Mouse (Mus musculus) liver, embryonic 11.5 days (tissue): ENCODE results near the gene Ddx3x. TPM values are rescaled to one million over a fixed set of nuclear protein-coding genes. Genes with fewer than 3 reads are reported as not detected.

ENCODE experiments used
- ATAC-seq: fragments of 200-750 bp; cut with Nextera tagmentation; replicated peaks from 2 replicates; pipeline ENCODE4 v1.8.0; 2017; ENCODE audit warnings: moderate number of reproducible peaks, mild to moderate bottlenecking, moderate TSS enrichment, moderate library complexity; ENCODE audit not compliant: low FRiP score
- DNase-seq: peaks from one replicate; pipeline ENCODE4 v3.0.0-alpha.2; 2017; ENCODE audit warnings: low spot score
- H3K27ac ChIP-seq: fragments of 300-500 bp; sonication (generic); 2 replicates; pipeline ENCODE4 v1.5.1; 2014; ENCODE audit warnings: mild to moderate bottlenecking, low read depth, low read length, control low read depth
- H3K27me3 ChIP-seq: fragments of 300-500 bp; sonication (generic); replicated peaks from 2 replicates; pipeline ENCODE4 v1.6.1; 2014; ENCODE audit warnings: low read length, mixed read lengths; ENCODE audit not compliant: control insufficient read depth, insufficient read depth
- H3K36me3 ChIP-seq: fragments of 300-500 bp; sonication (generic); 2 replicates; pipeline ENCODE4 v1.6.1; 2014; ENCODE audit warnings: mild to moderate bottlenecking, low read length, moderate library complexity, mixed read lengths; ENCODE audit not compliant: control insufficient read depth, insufficient read depth
- H3K4me1 ChIP-seq: fragments of 300-500 bp; sonication (generic); replicated peaks from 2 replicates; pipeline ENCODE4 v1.6.1; 2014; ENCODE audit warnings: low read length, mixed read lengths; ENCODE audit not compliant: control insufficient read depth, insufficient read depth
- H3K4me2 ChIP-seq: fragments of 300-500 bp; sonication (generic); 2 replicates; pipeline ENCODE4 v1.6.1; 2014; ENCODE audit warnings: mild to moderate bottlenecking, control low read depth, moderate library complexity
- H3K4me3 ChIP-seq: fragments of 300-500 bp; sonication (generic); 2 replicates; pipeline ENCODE4 v1.5.1; 2014; ENCODE audit warnings: low read depth, low read length, control low read depth
- H3K9ac ChIP-seq: fragments of 300-500 bp; sonication (generic); 2 replicates; pipeline ENCODE4 v1.6.1; 2014; ENCODE audit warnings: low read depth, low read length, control low read depth
- H3K9me3 ChIP-seq: fragments of 300-500 bp; sonication (generic); 2 replicates; pipeline ENCODE4 v1.6.1; 2016; ENCODE audit warnings: low read length, inconsistent platforms, mixed read lengths; ENCODE audit not compliant: control insufficient read depth
- WGBS: fragments of 180-500 bp; shearing (Covaris S2); extraction: QIAGEN DNeasy Blood & Tissue Kit; methylation state at CpG from one replicate; pipeline ENCODE4 v1.1.7; 2014; 5-methylcytosine and 5-hydroxymethylcytosine counted together
- polyA plus RNA-seq: library from polyadenylated mRNA; unstranded; fragments of >200 nt; fragmentation: Nextera tagmentation; extraction: Ambion mirVana; gene quantifications from 2 replicates; pipeline ENCODE4 v1.2.1, GENCODE M21; 2014

The Ddx3x gene
- polyA plus RNA-seq, 1 experiment from 2014 or later, result 136 TPM

DNA sequence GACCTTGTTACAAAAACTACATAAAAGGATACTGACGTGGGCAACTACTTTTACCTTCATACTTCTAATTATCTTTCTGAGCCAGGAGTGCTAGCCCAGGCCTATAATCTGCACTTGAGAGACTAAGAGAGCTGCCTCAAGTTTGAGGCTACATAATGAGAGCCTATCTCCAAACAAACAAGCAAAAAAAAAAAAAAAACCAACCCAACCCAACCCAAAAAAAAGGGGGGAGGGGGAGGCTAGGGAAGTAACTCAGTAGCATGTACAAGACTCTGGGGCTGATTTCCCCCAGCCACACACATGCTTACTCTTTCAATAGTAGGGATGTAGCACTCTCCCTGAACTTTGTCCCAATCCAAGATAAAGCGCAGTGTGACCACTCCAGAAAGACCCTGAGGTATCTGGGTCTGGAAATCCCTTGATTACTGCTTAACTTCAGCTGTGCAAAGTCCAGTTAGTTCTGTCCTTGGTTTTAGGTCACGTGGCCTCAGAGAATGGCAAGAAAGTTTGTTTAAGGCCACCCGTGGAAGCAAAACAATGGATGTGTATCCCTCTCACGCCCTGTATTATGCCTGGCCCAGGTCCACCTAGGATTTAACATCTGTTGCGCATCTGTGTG, 5.1 kb upstream of the Ddx3x start:
- 69% methylated on average over 6 of the region's 6 CpGs for WGBS
- DNase-seq (no peak), ATAC-seq (no peak)
- no peak overlapping the region for H3K4me3 ChIP-seq
- no peak overlapping the region for H3K27ac ChIP-seq
- no peaks in the 10 kb centered on the region for H3K9me3 ChIP-seq
- 0 out of 2 replicates have a peak, but pooled peaks cover 2% of the 10 kb centered on the region for H3K27me3 ChIP-seq
- H3K4me2 ChIP-seq, result no peak overlapping the region
- H3K4me1 ChIP-seq, result no peaks in the 10 kb centered on the region
- no peak overlapping the region for H3K9ac ChIP-seq
- no peaks in the 10 kb centered on the region for H3K36me3 ChIP-seq

DNA sequence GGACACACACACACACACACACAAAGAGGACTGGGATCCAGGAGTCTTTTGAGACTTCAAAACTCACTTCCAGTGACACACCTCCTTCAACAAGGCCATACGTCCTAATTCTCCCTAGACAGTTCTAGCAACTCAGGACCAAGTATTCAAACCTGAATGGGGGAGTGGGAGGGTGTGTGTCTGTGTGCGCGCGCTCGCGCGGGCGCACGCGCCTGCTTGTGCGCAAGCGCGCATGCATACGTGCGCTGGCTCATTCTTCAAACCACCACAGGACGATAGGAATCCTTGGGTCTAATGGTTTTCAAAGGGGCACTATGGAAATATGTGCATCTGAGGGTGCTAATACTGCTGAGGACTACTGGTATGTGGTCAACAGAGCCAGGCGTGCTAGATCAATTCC, 1.8 kb upstream of the Ddx3x start:
- H3K4me3 ChIP-seq, result no peak overlapping the region
- H3K4me1 ChIP-seq, result peaks cover 4% of the 10 kb centered on the region; the same call in 1 of the 2 replicates
- H3K9me3 ChIP-seq, result no peaks in the 10 kb centered on the region
- DNase-seq (no peak), ATAC-seq (no peak)
- H3K4me2 ChIP-seq, result no peak overlapping the region
- H3K36me3 ChIP-seq, result no peaks in the 10 kb centered on the region
- 0 out of 2 replicates have a peak, but pooled peaks cover 2% of the 10 kb centered on the region for H3K27me3 ChIP-seq
- H3K9ac ChIP-seq, result no peak overlapping the region
- H3K27ac ChIP-seq, result no peak overlapping the region
- WGBS, result 78% methylated on average over 17 of the region's 17 CpGs

- ATAC-seq, result no peak
- 0 out of 2 replicates have a peak, but pooled peaks cover 3% of the 10 kb centered on the region for H3K36me3 ChIP-seq
- no peak for DNase-seq
These were observed 747 bp upstream of the Ddx3x start for GRCm38 (mm10) chrX:13280037-13280408.

GRCm38 (mm10) chrX:13281329-13282088, 739 bp downstream of the Ddx3x start:
- peaks cover 7% of the 10 kb centered on the region; the same call in 1 of the 2 replicates for H3K4me1 ChIP-seq
- 0% methylated on average over 72 of the region's 89 CpGs for WGBS
- 0 out of 2 replicates have a peak, but pooled peaks cover 2% of the 10 kb centered on the region for H3K27me3 ChIP-seq
- H3K4me3 ChIP-seq, result peak overlapping the region; percentile 89
- H3K9ac ChIP-seq, result peak overlapping the region; percentile 99
- H3K27ac ChIP-seq, result peak overlapping the region; percentile 97
- peaks cover 8% of the 10 kb centered on the region; the same call in 1 of the 2 replicates for H3K36me3 ChIP-seq
- H3K9me3 ChIP-seq, result no peaks in the 10 kb centered on the region
- peak; percentile 74 for DNase-seq
- peak overlapping the region; percentile 80 for H3K4me2 ChIP-seq
- ATAC-seq, result peak; percentile 79

More at GRCm38 (mm10) chrX:13280037-13280408, 747 bp upstream of the Ddx3x start:
- Histone ChIP-seq H3K4me1 (peaks cover 7% of the 10 kb centered on the region; the same call in 1 of the 2 replicates), H3K27me3 (0 out of 2 replicates have a peak, but pooled peaks cover 2% of the 10 kb centered on the region), H3K27ac (peak overlapping the region; percentile 97), H3K4me2 (peak overlapping the region; percentile 81), H3K4me3 (peak overlapping the region; percentile 89), H3K9ac (peak overlapping the region; percentile 99), H3K9me3 (no peaks in the 10 kb centered on the region)
- 8% methylated on average over 14 of the region's 14 CpGs for WGBS

GRCm38 (mm10) chrX:13282089-13282850, 1.5 kb downstream of the Ddx3x start:
- H3K4me1 ChIP-seq, result peaks cover 7% of the 10 kb centered on the region; the same call in 1 of the 2 replicates
- H3K9me3 ChIP-seq, result no peaks in the 10 kb centered on the region
- 0 out of 2 replicates have a peak, but pooled peaks cover 2% of the 10 kb centered on the region for H3K27me3 ChIP-seq
- 11% methylated on average over 16 of the region's 16 CpGs for WGBS
- peak overlapping the region; percentile 89 for H3K4me3 ChIP-seq
- DNase-seq (no peak), ATAC-seq (no peak)
- H3K9ac ChIP-seq, result peak overlapping the region; percentile 99
- H3K4me2 ChIP-seq, result peak overlapping the region; percentile 80
- H3K27ac ChIP-seq, result peak overlapping the region; percentile 97
- H3K36me3 ChIP-seq, result peaks cover 11% of the 10 kb centered on the region; the same call in 1 of the 2 replicates

GRCm38 (mm10) chrX:13285772-13286171, 5.0 kb downstream of the Ddx3x start:
- 82% methylated on average over 4 of the region's 4 CpGs for WGBS
- no peak overlapping the region for H3K9ac ChIP-seq
- H3K27me3 ChIP-seq, result no peaks in the 10 kb centered on the region
- peaks cover 23% of the 10 kb centered on the region; the same call in 1 of the 2 replicates for H3K36me3 ChIP-seq
- peaks cover 7% of the 10 kb centered on the region; the same call in 1 of the 2 replicates for H3K4me1 ChIP-seq
- DNase-seq (no peak), ATAC-seq (no peak)
- H3K4me3 ChIP-seq, result no peak overlapping the region
- H3K9me3 ChIP-seq, result no peaks in the 10 kb centered on the region
- no peak overlapping the region for H3K27ac ChIP-seq
- H3K4me2 ChIP-seq, result no peak overlapping the region

- Histone ChIP-seq H3K27me3 (no peaks in the 10 kb centered on the region), H3K9ac (no peak overlapping the region), H3K36me3 (peaks cover 8% of the 10 kb centered on the region; the same call in 1 of the 2 replicates), H3K4me3 (no peak overlapping the region), H3K4me1 (no peaks in the 10 kb centered on the region), H3K9me3 (no peaks in the 10 kb centered on the region), H3K27ac (no peak overlapping the region), H3K4me2 (no peak overlapping the region)
- ATAC-seq, result no peak
- WGBS, result 52% methylated on average over 6 of the region's 6 CpGs
- DNase-seq, result no peak
These were observed 13.9 kb downstream of the Ddx3x start for GRCm38 (mm10) chrX:13294505-13295228.

DNA sequence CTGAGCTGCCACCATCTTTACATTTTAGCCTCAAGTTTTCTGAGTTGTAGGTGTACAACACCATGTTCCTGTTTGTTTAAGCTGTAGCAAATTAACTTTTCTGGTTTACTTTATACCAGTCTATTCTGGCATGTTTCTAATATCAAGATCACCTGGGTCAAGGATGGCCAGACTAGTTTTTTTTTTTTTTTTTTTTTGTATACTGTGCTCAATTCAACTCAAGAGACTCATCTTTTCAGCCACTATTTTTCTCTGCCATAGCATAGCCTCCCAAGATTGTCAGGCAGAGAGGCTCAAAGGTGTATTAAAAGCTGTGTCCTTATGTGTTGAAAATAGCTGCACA, 14.4 kb downstream of the Ddx3x start:
- ATAC-seq, result no peak
- Histone ChIP-seq H3K27me3 (no peaks in the 10 kb centered on the region), H3K4me3 (no peak overlapping the region), H3K9me3 (no peaks in the 10 kb centered on the region), H3K27ac (no peak overlapping the region), H3K36me3 (peaks cover 6% of the 10 kb centered on the region; the same call in 1 of the 2 replicates), H3K4me2 (no peak overlapping the region), H3K4me1 (no peaks in the 10 kb centered on the region), H3K9ac (no peak overlapping the region)
- no peak for DNase-seq
